Mouse (Mus musculus): ENCODE measurements around the gene Rapgef6. TPM values are rescaled to one million over a fixed set of nuclear protein-coding genes. Genes with fewer than 3 reads are reported as not detected.
"Not testable (repeated sequence)": the region's sequence is repeated elsewhere in the genome, so short reads cannot be mapped to it uniquely, and the experiment has no call there.

Rapgef6 gene
- polyA plus RNA-seq, 1 experiment from 2014 or later: 28.6 TPM

- no peak overlapping the region for H3K4me2 ChIP-seq (ENCODE audit: low read depth, low read length)
- H3K4me3 ChIP-seq (ENCODE audit: low read length): no peak overlapping the region
- H3K27ac ChIP-seq (ENCODE audit: low read length): no peak overlapping the region
- no peaks in the 10 kb centered on the region for H3K36me3 ChIP-seq (ENCODE audit: control insufficient read depth, insufficient read depth, low read length)
- H3K9me3 ChIP-seq (ENCODE audit: control insufficient read depth, low read length): no peaks in the 10 kb centered on the region
- no peak for ATAC-seq
- no peak overlapping the region for H3K9ac ChIP-seq (ENCODE audit: low read depth, low read length)
- no peaks in the 10 kb centered on the region for H3K27me3 ChIP-seq (replicated peaks; ENCODE audit: control insufficient read depth, insufficient read depth, low read length)
- H3K4me1 ChIP-seq (ENCODE audit: control insufficient read depth, insufficient read depth, low read length): peaks cover 3% of the 10 kb centered on the region; the same call in 1 of the 2 replicates
- 78% methylated on average over 2 of the region's 2 CpGs for WGBS
Measured at GRCm38 (mm10) chr11:54601121-54601520, 78.5 kb downstream of the Rapgef6 start.

DNA sequence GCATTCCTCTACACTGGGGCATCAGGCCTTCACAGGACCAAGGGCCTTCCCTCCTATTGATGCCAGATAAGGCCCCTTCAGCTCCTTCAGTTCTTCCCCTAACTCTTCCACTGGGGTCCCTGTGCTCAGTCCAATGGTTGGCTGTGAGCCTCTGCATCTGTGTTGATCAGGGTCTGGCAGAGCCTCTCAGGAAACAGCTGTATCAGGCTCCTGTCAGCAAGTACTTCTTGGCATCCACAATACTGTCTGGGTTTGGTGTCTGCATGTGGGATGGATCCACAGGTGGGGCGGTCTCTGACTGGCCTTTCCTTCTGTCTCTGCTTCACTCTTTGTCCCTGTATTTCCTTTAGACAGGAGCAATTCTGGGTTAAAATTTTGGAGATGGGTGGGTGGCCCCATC lies 80.1 kb downstream of the Rapgef6 start:
- ATAC-seq; H3K4me2 ChIP-seq (ENCODE audit: low read depth, low read length); H3K4me3 ChIP-seq (ENCODE audit: low read length); H3K36me3 ChIP-seq (ENCODE audit: control insufficient read depth, insufficient read depth, low read length); H3K27me3 ChIP-seq (replicated peaks; ENCODE audit: control insufficient read depth, insufficient read depth, low read length); H3K27ac ChIP-seq (ENCODE audit: low read length); H3K4me1 ChIP-seq (ENCODE audit: control insufficient read depth, insufficient read depth, low read length); H3K9me3 ChIP-seq (ENCODE audit: control insufficient read depth, low read length); H3K9ac ChIP-seq (ENCODE audit: low read depth, low read length): not testable (repeated sequence)
- 81% methylated on average over 1 of the region's 1 CpGs for WGBS

DNA sequence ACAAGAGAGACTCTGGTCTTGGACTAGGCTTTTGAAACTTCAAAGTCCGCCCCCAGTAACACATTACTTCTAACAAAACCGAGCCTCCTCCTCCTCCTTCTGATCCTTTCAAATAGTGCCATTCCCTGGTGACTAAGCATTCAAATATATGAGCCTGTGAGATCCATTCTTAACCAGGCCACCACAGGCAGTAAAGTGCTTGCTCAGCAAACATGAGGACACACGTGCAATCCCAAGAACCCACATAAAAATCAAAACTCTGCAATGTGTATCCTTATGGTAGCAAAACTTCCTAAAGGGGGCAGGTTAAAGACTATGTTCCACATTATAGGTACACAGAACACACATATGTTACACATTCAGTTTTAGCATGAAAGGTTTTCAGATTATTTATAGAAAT lies 81.8 kb downstream of the Rapgef6 start:
- Histone ChIP-seq H3K9ac (ENCODE audit: low read depth, low read length) (no peak overlapping the region), H3K4me3 (ENCODE audit: low read length) (no peak overlapping the region), H3K36me3 (ENCODE audit: control insufficient read depth, insufficient read depth, low read length) (no peaks in the 10 kb centered on the region), H3K27me3 (replicated peaks; ENCODE audit: control insufficient read depth, insufficient read depth, low read length) (no peaks in the 10 kb centered on the region), H3K4me2 (ENCODE audit: low read depth, low read length) (no peak overlapping the region), H3K9me3 (ENCODE audit: control insufficient read depth, low read length) (no peaks in the 10 kb centered on the region), H3K27ac (ENCODE audit: low read length) (no peak overlapping the region), H3K4me1 (ENCODE audit: control insufficient read depth, insufficient read depth, low read length) (no peaks in the 10 kb centered on the region)
- WGBS: 76% methylated on average over 3 of the region's 3 CpGs
- no peak for ATAC-seq

GRCm38 (mm10) chr11:54613628-54614027 lies 91.0 kb downstream of the Rapgef6 start:
- ATAC-seq: no peak
- H3K9me3 ChIP-seq (ENCODE audit: control insufficient read depth, low read length): no peaks in the 10 kb centered on the region
- H3K27me3 ChIP-seq (replicated peaks; ENCODE audit: control insufficient read depth, insufficient read depth, low read length): no peaks in the 10 kb centered on the region
- H3K4me3 ChIP-seq (ENCODE audit: low read length): no peak overlapping the region
- H3K4me1 ChIP-seq (ENCODE audit: control insufficient read depth, insufficient read depth, low read length): no peaks in the 10 kb centered on the region
- no peaks in the 10 kb centered on the region for H3K36me3 ChIP-seq (ENCODE audit: control insufficient read depth, insufficient read depth, low read length)
- H3K4me2 ChIP-seq (ENCODE audit: low read depth, low read length): no peak overlapping the region
- no peak overlapping the region for H3K27ac ChIP-seq (ENCODE audit: low read length)
- H3K9ac ChIP-seq (ENCODE audit: low read depth, low read length): no peak overlapping the region

GRCm38 (mm10) chr11:54614560-54614959 lies 91.9 kb downstream of the Rapgef6 start:
- Histone ChIP-seq H3K4me1 (ENCODE audit: control insufficient read depth, insufficient read depth, low read length) (no peaks in the 10 kb centered on the region), H3K36me3 (ENCODE audit: control insufficient read depth, insufficient read depth, low read length) (no peaks in the 10 kb centered on the region), H3K4me2 (ENCODE audit: low read depth, low read length) (no peak overlapping the region), H3K9ac (ENCODE audit: low read depth, low read length) (no peak overlapping the region), H3K27ac (ENCODE audit: low read length) (no peak overlapping the region), H3K9me3 (ENCODE audit: control insufficient read depth, low read length) (no peaks in the 10 kb centered on the region), H3K27me3 (replicated peaks; ENCODE audit: control insufficient read depth, insufficient read depth, low read length) (no peaks in the 10 kb centered on the region), H3K4me3 (ENCODE audit: low read length) (no peak overlapping the region)
- no peak for ATAC-seq
- 93% methylated on average over 1 of the region's 1 CpGs for WGBS

DNA sequence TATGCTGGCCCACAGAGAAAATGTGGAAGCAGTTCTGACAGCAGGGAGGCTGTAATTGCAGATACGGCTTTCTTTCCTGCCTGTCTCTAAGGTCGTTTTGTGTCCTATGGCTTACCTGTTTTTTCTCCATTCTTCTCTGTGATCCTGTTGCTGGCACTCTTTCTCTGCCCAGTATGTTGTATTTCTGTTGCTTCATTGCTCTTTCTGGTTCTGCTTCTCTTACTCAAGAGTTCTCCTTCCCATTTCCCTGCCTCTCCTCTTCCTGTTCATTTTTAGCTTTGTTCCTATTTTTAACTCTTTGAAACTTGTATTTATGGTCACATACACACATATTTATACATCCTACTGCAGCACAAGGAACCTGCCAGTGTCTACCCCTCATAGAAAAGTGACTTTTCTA lies 96.2 kb downstream of the Rapgef6 start:
- Histone ChIP-seq H3K9me3 (ENCODE audit: control insufficient read depth, low read length) (no peaks in the 10 kb centered on the region), H3K4me2 (ENCODE audit: low read depth, low read length) (no peak overlapping the region), H3K4me1 (ENCODE audit: control insufficient read depth, insufficient read depth, low read length) (no peaks in the 10 kb centered on the region), H3K36me3 (ENCODE audit: control insufficient read depth, insufficient read depth, low read length) (no peaks in the 10 kb centered on the region), H3K4me3 (ENCODE audit: low read length) (no peak overlapping the region), H3K27me3 (replicated peaks; ENCODE audit: control insufficient read depth, insufficient read depth, low read length) (no peaks in the 10 kb centered on the region), H3K27ac (ENCODE audit: low read length) (no peak overlapping the region), H3K9ac (ENCODE audit: low read depth, low read length) (no peak overlapping the region)
- 48% methylated on average over 2 of the region's 2 CpGs for WGBS
- ATAC-seq: no peak

DNA sequence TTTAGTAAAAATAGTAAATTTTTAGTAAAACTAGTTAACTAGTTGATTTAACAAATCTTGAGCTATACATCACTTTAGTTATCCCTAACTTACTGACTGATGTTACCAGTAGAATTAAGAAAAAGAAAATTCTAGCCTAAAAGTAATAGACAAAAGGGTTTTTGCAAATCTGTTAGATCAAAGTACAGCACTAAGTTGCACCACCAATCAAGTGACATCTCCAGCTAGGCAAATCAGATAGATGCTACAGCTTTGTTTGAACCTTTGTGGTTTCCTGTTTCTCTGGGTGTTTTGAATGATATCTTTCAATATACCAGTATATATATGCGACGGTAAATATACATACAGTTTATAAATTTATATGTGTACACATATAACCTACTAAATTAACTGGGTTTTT lies 99.1 kb downstream of the Rapgef6 start:
- Histone ChIP-seq H3K27me3 (replicated peaks; ENCODE audit: control insufficient read depth, insufficient read depth, low read length) (no peaks in the 10 kb centered on the region), H3K4me1 (ENCODE audit: control insufficient read depth, insufficient read depth, low read length) (no peaks in the 10 kb centered on the region), H3K4me2 (ENCODE audit: low read depth, low read length) (no peak overlapping the region), H3K4me3 (ENCODE audit: low read length) (no peak overlapping the region), H3K9ac (ENCODE audit: low read depth, low read length) (no peak overlapping the region), H3K27ac (ENCODE audit: low read length) (no peak overlapping the region), H3K36me3 (ENCODE audit: control insufficient read depth, insufficient read depth, low read length) (no peaks in the 10 kb centered on the region), H3K9me3 (ENCODE audit: control insufficient read depth, low read length) (no peaks in the 10 kb centered on the region)
- no peak for ATAC-seq
- 98% methylated on average over 2 of the region's 2 CpGs for WGBS

- no peak for ATAC-seq
- WGBS: 72% methylated on average over 1 of the region's 1 CpGs
- H3K36me3 ChIP-seq (ENCODE audit: control insufficient read depth, insufficient read depth, low read length): no peaks in the 10 kb centered on the region
- H3K27ac ChIP-seq (ENCODE audit: low read length): no peak overlapping the region
- no peak overlapping the region for H3K9ac ChIP-seq (ENCODE audit: low read depth, low read length)
- no peak overlapping the region for H3K4me3 ChIP-seq (ENCODE audit: low read length)
- no peaks in the 10 kb centered on the region for H3K9me3 ChIP-seq (ENCODE audit: control insufficient read depth, low read length)
- no peaks in the 10 kb centered on the region for H3K4me1 ChIP-seq (ENCODE audit: control insufficient read depth, insufficient read depth, low read length)
- H3K4me2 ChIP-seq (ENCODE audit: low read depth, low read length): no peak overlapping the region
- H3K27me3 ChIP-seq (replicated peaks; ENCODE audit: control insufficient read depth, insufficient read depth, low read length): no peaks in the 10 kb centered on the region
Measured at GRCm38 (mm10) chr11:54626905-54627304, 104.3 kb downstream of the Rapgef6 start.

DNA sequence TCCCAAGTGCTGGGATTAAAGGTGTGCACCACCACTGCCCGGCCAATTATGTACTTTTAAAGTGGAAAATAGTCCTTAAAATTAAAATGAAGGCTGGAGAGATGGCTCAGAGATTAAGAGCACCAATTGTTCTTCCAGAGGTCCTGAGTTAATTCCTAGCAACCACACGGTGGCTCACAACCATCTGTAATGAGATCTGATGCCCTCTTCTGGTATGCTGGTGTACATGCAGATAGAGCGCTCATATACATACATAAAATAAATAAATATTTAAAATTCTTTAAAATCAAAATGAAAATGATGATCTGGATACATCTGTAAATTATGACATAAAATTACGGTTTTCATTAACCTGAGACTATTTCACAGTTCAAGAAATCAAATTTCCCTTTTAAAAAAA lies 123.8 kb downstream of the Rapgef6 start:
- H3K4me3 ChIP-seq (ENCODE audit: low read length): no peak overlapping the region
- no peaks in the 10 kb centered on the region for H3K9me3 ChIP-seq (ENCODE audit: control insufficient read depth, low read length)
- no peak overlapping the region for H3K27ac ChIP-seq (ENCODE audit: low read length)
- ATAC-seq: no peak
- H3K36me3 ChIP-seq (ENCODE audit: control insufficient read depth, insufficient read depth, low read length): no peaks in the 10 kb centered on the region
- no peak overlapping the region for H3K4me2 ChIP-seq (ENCODE audit: low read depth, low read length)
- 96% methylated on average over 4 of the region's 4 CpGs for WGBS
- no peak overlapping the region for H3K9ac ChIP-seq (ENCODE audit: low read depth, low read length)
- H3K27me3 ChIP-seq (replicated peaks; ENCODE audit: control insufficient read depth, insufficient read depth, low read length): no peaks in the 10 kb centered on the region
- no peaks in the 10 kb centered on the region for H3K4me1 ChIP-seq (ENCODE audit: control insufficient read depth, insufficient read depth, low read length)

GRCm38 (mm10) chr11:54648573-54648972 lies 125.9 kb downstream of the Rapgef6 start:
- H3K4me2 ChIP-seq (ENCODE audit: low read depth, low read length): no peak overlapping the region
- H3K4me1 ChIP-seq (ENCODE audit: control insufficient read depth, insufficient read depth, low read length): no peaks in the 10 kb centered on the region
- H3K27me3 ChIP-seq (replicated peaks; ENCODE audit: control insufficient read depth, insufficient read depth, low read length): no peaks in the 10 kb centered on the region

More at GRCm38 (mm10) chr11:54648573-54648972, 125.9 kb downstream of the Rapgef6 start:
- no peak overlapping the region for H3K27ac ChIP-seq (ENCODE audit: low read length)
- no peak overlapping the region for H3K4me3 ChIP-seq (ENCODE audit: low read length)
- H3K36me3 ChIP-seq (ENCODE audit: control insufficient read depth, insufficient read depth, low read length): no peaks in the 10 kb centered on the region
- H3K9me3 ChIP-seq (ENCODE audit: control insufficient read depth, low read length): no peaks in the 10 kb centered on the region
- no peak for ATAC-seq
- no peak overlapping the region for H3K9ac ChIP-seq (ENCODE audit: low read depth, low read length)

Data from intestine, embryonic 16.5 days (tissue).